ENCODE assay signal across 9 mouse cellular contexts in the genomic region with DNA sequence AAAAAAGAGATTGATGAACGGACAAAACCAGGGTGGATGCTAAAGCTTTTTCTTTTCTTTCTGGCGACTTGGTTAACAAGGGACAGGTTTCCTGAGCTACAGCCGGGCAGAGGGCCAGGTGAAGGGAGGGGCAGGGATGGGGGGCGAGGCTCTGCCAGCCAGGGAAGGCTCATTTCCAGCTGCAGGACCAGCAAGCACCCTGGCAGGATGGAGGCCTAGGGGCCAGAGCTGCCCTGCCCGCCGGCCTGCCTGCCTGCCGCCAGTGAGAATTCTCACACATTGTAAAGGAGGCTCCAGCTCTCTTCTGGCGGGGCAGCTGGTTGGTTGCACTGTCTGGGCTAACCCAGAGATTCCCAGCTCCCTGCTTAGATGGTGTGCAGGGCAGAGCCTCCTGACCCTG. TPM values are rescaled to one million over a fixed set of nuclear protein-coding genes. Genes with fewer than 3 reads are reported as not detected.
DNase-seq lines count a peak whose midpoint lies in the region; ATAC-seq lines count a peak whose summit lies in the region.
"Had no signal": no experiment of that assay in that cellular context is flagged by ENCODE, and none has a peak within 500 bp of the region (broad histone marks: within the 10 kb centered on the region; RNA-seq: fewer than 3 reads in every experiment).

No protein-coding gene starts in this region.

- no peak overlapping the region for H3K9ac ChIP-seq in midbrain, embryonic 11.5 days (ENCODE audit: low read length)
- no peak overlapping the region for H3K9ac ChIP-seq in stomach, embryonic 15.5 days

- intact Hi-C loops in heart, postnatal 14 days (cut with DNase I): no loop called here

- peak overlapping the region; percentile 47; the same call in 1 of the 2 replicates for H3K27ac ChIP-seq in midbrain, embryonic 10.5 days (replicated peaks)
- H3K27ac ChIP-seq in midbrain, embryonic 11.5 days (ENCODE audit: low read depth, low read length): no peak overlapping the region
- 0 out of 2 replicates have a peak overlapping the region, but pooled peaks have one; percentile 37 for H3K27ac ChIP-seq in stomach, embryonic 15.5 days

- ATAC-seq in midbrain, embryonic 11.5 days (ENCODE audit: low FRiP score): no peak
- ATAC-seq in stomach, embryonic 15.5 days (ENCODE audit: insufficient read depth, low FRiP score, low read depth): no peak

- 45% methylated on average over 8 of the region's 8 CpGs for WGBS in midbrain, embryonic 10.5 days
- WGBS in midbrain, embryonic 11.5 days: 52% methylated on average over 8 of the region's 8 CpGs
- WGBS in stomach, embryonic 15.5 days: 42% methylated on average over 8 of the region's 8 CpGs

- H3K36me3 ChIP-seq in midbrain, embryonic 10.5 days: no peaks in the 10 kb centered on the region
- no peaks in the 10 kb centered on the region for H3K36me3 ChIP-seq in midbrain, embryonic 11.5 days (ENCODE audit: control insufficient read depth, insufficient read depth, low read length)
- no peaks in the 10 kb centered on the region for H3K36me3 ChIP-seq in stomach, embryonic 15.5 days

- peaks cover 53% of the 10 kb centered on the region for H3K4me1 ChIP-seq in midbrain, embryonic 10.5 days
- peaks cover 9% of the 10 kb centered on the region for H3K4me1 ChIP-seq in midbrain, embryonic 11.5 days (ENCODE audit: control insufficient read depth, insufficient read depth, low read length)
- H3K4me1 ChIP-seq in stomach, embryonic 15.5 days: peaks cover 35% of the 10 kb centered on the region

- no peak overlapping the region for H3K4me2 ChIP-seq in midbrain, embryonic 11.5 days
- no peak overlapping the region for H3K4me2 ChIP-seq in stomach, embryonic 15.5 days

- H3K27me3 ChIP-seq in midbrain, embryonic 10.5 days (ENCODE audit: low read depth, poor library complexity, severe bottlenecking): peaks cover 49% of the 10 kb centered on the region
- H3K27me3 ChIP-seq in midbrain, embryonic 11.5 days (ENCODE audit: control insufficient read depth, insufficient read depth, low read length): no peaks in the 10 kb centered on the region
- no peaks in the 10 kb centered on the region for H3K27me3 ChIP-seq in stomach, embryonic 15.5 days (replicated peaks)

- H3K9me3 ChIP-seq in midbrain, embryonic 10.5 days (replicated peaks): no peaks in the 10 kb centered on the region
- H3K9me3 ChIP-seq in midbrain, embryonic 11.5 days (ENCODE audit: control insufficient read depth, low read length): no peaks in the 10 kb centered on the region
- no peaks in the 10 kb centered on the region for H3K9me3 ChIP-seq in stomach, embryonic 15.5 days

- DNase-seq in heart, adult 11 months: peak; percentile 95
- DNase-seq in heart, adult 9 months (ENCODE audit: low spot score in 2 of 2): no peak
- DNase-seq in midbrain, embryonic 10.5 days (ENCODE audit: low spot score): no peak
- no peak for DNase-seq in midbrain, embryonic 11.5 days (ENCODE audit: low spot score, missing footprints)
- DNase-seq in heart, postnatal 14 days: peak; percentile 56 to 68
- no peak for DNase-seq in right cerebral cortex, adult 18-20 months
- no peak for DNase-seq in urinary bladder, adult 18-20 months (ENCODE audit: low spot score in 2 of 2)
- DNase-seq: thymus, postnatal 36 days had no signal

- no peak overlapping the region for H3K4me3 ChIP-seq in midbrain, embryonic 10.5 days
- no peak overlapping the region for H3K4me3 ChIP-seq in midbrain, embryonic 11.5 days (ENCODE audit: low read depth, low read length)
- H3K4me3 ChIP-seq in stomach, embryonic 15.5 days (replicated peaks): no peak overlapping the region

RNA-seq across cellular contexts. Expression of a gene that starts 24.1 kb away (rescaled TPM):
- polyA plus RNA-seq in midbrain, embryonic 10.5 days (2016; fragmentation: Nextera tagmentation; extraction: Ambion mirVana): 30.0 and 36.1 TPM in 2 replicates
- 18.4 and 20.8 TPM in 2 replicates for polyA plus RNA-seq in midbrain, embryonic 11.5 days (2014; fragmentation: Nextera tagmentation; extraction: Ambion mirVana)
- total RNA-seq in heart, postnatal 14 days (2021): 1 to 10 TPM; 3.0 to 3.1 TPM
- 13.6 and 16.0 TPM in 2 replicates for polyA plus RNA-seq in stomach, embryonic 15.5 days (2015; fragmentation: Nextera tagmentation; extraction: Ambion mirVana)

Comparison
In these comparisons a context has a peak if more than half of its experiments do, and no peak if none do; other contexts are left out.
1. DNase-seq: peak in heart, adult 11 months (single experiment) and heart, postnatal 14 days (2 of 2); none in heart, adult 9 months (0 of 2), midbrain, embryonic 10.5 days (single experiment), midbrain, embryonic 11.5 days (single experiment), right cerebral cortex, adult 18-20 months (single experiment) and urinary bladder, adult 18-20 months (0 of 2).